Mouse (Mus musculus): Measurements from ENCODE around the gene Entpd4b.
"Not testable (repeated sequence)": the region's sequence is repeated elsewhere in the genome, so short reads cannot be mapped to it uniquely, and the experiment has no call there.

GRCm38 (mm10) chr14:69557550-69557949 lies 2.3 kb downstream of the Entpd4b start:
- TF ChIP-seq CTCF (conservative IDR thresholded peaks at IDR 0.05; ENCODE audit: insufficient read depth, insufficient read length, low read depth, low read length); POLR2A (IDR thresholded peaks at IDR 0.05; ENCODE audit: low read depth, low read length): not testable (repeated sequence)
